Mouse (Mus musculus): ENCODE data around the gene Gldc.
"Not testable (repeated sequence)": the region's sequence is repeated elsewhere in the genome, so short reads cannot be mapped to it uniquely, and the experiment has no call there.

- not testable (repeated sequence) for TF ChIP-seq CTCF (IDR thresholded peaks at IDR 0.05; ENCODE audit: borderline replicate concordance, insufficient read depth, low read length); POLR2A (IDR thresholded peaks at IDR 0.05; ENCODE audit: low read depth, low read length)
Measured at GRCm38 (mm10) chr19:30215736-30216135, 40.5 kb upstream of the Gldc start.
